Mouse (Mus musculus): ENCODE measurements at regions not wholly inside any gene's neighbourhood (a gene's known extent, or its start where the extent isn't known, plus 50 kb on each side); places are given as distances from the start of the nearest gene placed in this dataset.

GRCm38 (mm10) chr15:69275546-69276255 lies 2775.0 kb upstream of the Lrrc6 start:
- TF ChIP-seq CTCF (IDR thresholded peaks at IDR 0.05; ENCODE audit: low read depth) (no peak), EP300 (optimal IDR thresholded peaks at IDR 0.05) (no peak)

All from stomach, postnatal 0 days (tissue).